Mouse (Mus musculus) intestine, postnatal 0 days (tissue): Measurements from ENCODE around the gene Gpm6a. TPM values are rescaled to one million over a fixed set of nuclear protein-coding genes. Genes with fewer than 3 reads are reported as not detected.

ENCODE experiments used
- ATAC-seq: fragments of 200-750 bp; cut with Nextera tagmentation; 2 replicates; pipeline ENCODE4 v1.8.0; 2017; ENCODE audit warnings: mild to moderate bottlenecking, moderate TSS enrichment, moderate library complexity
- H3K27ac ChIP-seq: fragments of 300-500 bp; sonication (generic); 2 replicates; pipeline ENCODE4 v1.5.1; 2014; ENCODE audit warnings: mild to moderate bottlenecking, low read depth, low read length, moderate library complexity
- H3K27me3 ChIP-seq: fragments of 300-500 bp; sonication (generic); replicated peaks from 2 replicates; pipeline ENCODE4 v1.6.1; 2014; ENCODE audit warnings: low read length, mixed read lengths; ENCODE audit not compliant: control insufficient read depth, insufficient read depth
- H3K36me3 ChIP-seq: fragments of 300-500 bp; sonication (generic); 2 replicates; pipeline ENCODE4 v1.6.1; 2014; ENCODE audit warnings: mild to moderate bottlenecking, moderate library complexity; ENCODE audit not compliant: control insufficient read depth, insufficient read depth
- H3K4me1 ChIP-seq: fragments of 300-500 bp; sonication (generic); replicated peaks from 2 replicates; pipeline ENCODE4 v1.6.1; 2014; ENCODE audit warnings: antibody characterized with exemption, low read length, mixed read lengths; ENCODE audit not compliant: control insufficient read depth, insufficient read depth
- H3K4me2 ChIP-seq: fragments of 300-500 bp; sonication (generic); replicated peaks from 2 replicates; pipeline ENCODE4 v1.6.1; 2014; ENCODE audit warnings: low read depth, mild to moderate bottlenecking, moderate library complexity
- H3K4me3 ChIP-seq: fragments of 300-500 bp; sonication (generic); 2 replicates; pipeline ENCODE4 v1.5.1; 2014; ENCODE audit warnings: low read depth, low read length
- H3K9ac ChIP-seq: fragments of 300-500 bp; sonication (generic); 2 replicates; pipeline ENCODE4 v1.6.1; 2014; ENCODE audit warnings: mild to moderate bottlenecking, low read depth, low read length
- H3K9me3 ChIP-seq: fragments of 300-500 bp; sonication (generic); 2 replicates; pipeline ENCODE4 v1.6.1; 2016; ENCODE audit warnings: mixed run types; ENCODE audit not compliant: control insufficient read depth
- CTCF ChIP-seq: sonication (generic); IDR thresholded peaks from 2 replicates; pipeline ENCODE4 v1.5.1; 2016; ENCODE audit warnings: low read depth, mild to moderate bottlenecking, control low read depth, antibody characterized with exemption, moderate library complexity
- WGBS: fragments of 180-500 bp; shearing (Covaris S2); extraction: QIAGEN DNeasy Blood & Tissue Kit; methylation state at CpG from one replicate; pipeline ENCODE4 v1.1.7; 2014; 5-methylcytosine and 5-hydroxymethylcytosine counted together
- polyA plus RNA-seq: library from polyadenylated mRNA; unstranded; fragments of >200 nt; fragmentation: Nextera tagmentation; extraction: Ambion mirVana; gene quantifications from 2 replicates; pipeline ENCODE4 v1.2.1, GENCODE M21; 2015

Gpm6a gene
- polyA plus RNA-seq = 11.0 and 12.9 TPM in 2 replicates

DNA sequence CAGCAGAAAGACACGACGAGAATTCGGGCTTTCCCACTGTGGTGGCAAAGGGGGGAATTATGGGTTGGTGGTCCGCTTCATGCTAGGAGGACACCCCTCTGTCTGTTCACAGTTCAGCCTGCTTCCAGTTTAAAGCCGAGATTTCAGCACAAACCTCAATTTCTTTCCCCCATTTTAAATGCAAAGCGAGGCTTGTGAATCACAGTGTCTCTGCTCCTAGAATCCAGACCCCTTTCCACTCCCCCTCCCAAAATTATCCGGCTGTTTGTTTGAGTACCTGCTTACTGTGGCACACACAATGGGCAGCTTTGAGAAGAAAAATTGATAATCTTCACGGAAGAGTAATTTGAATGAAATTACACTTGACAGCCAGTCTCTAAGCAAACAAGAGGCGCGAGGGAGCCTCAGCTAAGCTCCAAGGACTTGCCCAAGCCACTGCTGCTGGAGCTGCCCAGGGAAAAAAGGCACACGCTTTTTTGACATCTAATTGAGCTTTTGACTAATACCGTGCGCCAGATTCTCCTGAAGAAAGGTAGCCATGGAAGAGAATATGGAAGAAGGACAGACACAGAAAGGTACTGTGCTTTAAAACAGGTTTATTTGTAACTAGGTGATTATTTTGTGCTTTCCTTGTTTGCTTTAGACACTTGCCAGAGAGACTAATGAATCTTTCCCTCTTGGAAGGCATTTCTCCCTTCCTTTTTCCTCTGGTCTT is at the start of gene Gpm6a:
Gene Gpm6a (plus strand): TSS at position 103 of the 715 bp plus-strand sequence.
- Histone ChIP-seq H3K9ac (no peak within 1 kb of the TSS), H3K9me3 (no peaks in the 10 kb centered on the region), H3K27me3 (no peaks in the 10 kb centered on the region), H3K4me3 (no peak within 1 kb of the TSS), H3K27ac (no peak within 1 kb of the TSS), H3K36me3 (no peaks in the 10 kb centered on the region), H3K4me2 (no peak within 1 kb of the TSS), H3K4me1 (no peaks in the 10 kb centered on the region)
- TF ChIP-seq CTCF = no peak
- ATAC-seq = no peak
- 25% methylated on average over 13 of the region's 13 CpGs for WGBS

DNA sequence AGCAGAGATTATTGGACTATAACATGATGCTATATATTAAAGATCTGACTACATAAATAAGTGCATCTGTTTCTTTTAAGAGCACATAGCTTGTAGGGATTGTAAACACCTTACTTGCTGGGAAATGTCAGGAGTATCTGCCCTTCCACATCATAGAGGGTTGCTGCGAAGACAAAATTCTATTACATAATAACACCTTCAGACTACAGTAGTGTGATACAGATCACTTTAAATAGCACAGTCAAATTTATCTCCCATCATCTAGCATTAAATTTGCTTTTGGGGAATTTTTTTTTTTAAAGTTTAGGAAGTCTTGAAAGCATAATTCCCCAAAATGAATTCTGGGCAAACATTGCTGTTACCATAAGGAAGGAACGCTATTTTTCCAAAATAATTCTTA is 41.8 kb upstream of the Gpm6a start:
- Histone ChIP-seq H3K9ac (no peak overlapping the region), H3K4me1 (no peaks in the 10 kb centered on the region), H3K27ac (no peak overlapping the region), H3K4me2 (no peak overlapping the region), H3K4me3 (no peak overlapping the region), H3K9me3 (no peaks in the 10 kb centered on the region), H3K36me3 (no peaks in the 10 kb centered on the region), H3K27me3 (no peaks in the 10 kb centered on the region)
- 90% methylated on average over 2 of the region's 2 CpGs for WGBS
- TF ChIP-seq CTCF = no peak
- no peak for ATAC-seq

DNA sequence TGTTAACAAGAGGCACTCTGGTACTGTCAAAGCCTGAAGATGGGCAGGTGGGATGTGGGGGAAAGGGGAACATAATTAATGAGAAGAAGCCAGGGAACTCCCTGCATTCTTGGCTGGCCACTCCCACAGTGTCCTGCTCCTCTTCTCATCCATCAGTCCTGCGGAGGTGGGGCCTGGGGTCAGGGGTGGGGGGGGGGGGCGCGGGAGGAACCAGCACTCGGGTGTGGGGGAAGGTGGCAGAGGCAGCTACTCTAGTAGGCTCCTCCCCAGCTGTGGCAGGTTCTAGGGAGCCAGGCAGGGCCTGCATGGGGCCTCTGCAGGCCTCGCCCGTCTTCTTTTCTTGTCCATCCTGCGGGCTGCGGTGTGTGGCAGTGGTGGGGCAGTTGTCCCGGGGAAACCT is 36.9 kb upstream of the Gpm6a start:
- ATAC-seq = no peak
- H3K9ac ChIP-seq = no peak overlapping the region
- no peaks in the 10 kb centered on the region for H3K9me3 ChIP-seq
- no peak overlapping the region for H3K4me3 ChIP-seq
- H3K27ac ChIP-seq = no peak overlapping the region
- no peaks in the 10 kb centered on the region for H3K36me3 ChIP-seq
- no peak overlapping the region for H3K4me2 ChIP-seq
- no peaks in the 10 kb centered on the region for H3K27me3 ChIP-seq
- no peak for TF ChIP-seq CTCF
- 66% methylated on average over 9 of the region's 9 CpGs for WGBS
- H3K4me1 ChIP-seq = no peaks in the 10 kb centered on the region

DNA sequence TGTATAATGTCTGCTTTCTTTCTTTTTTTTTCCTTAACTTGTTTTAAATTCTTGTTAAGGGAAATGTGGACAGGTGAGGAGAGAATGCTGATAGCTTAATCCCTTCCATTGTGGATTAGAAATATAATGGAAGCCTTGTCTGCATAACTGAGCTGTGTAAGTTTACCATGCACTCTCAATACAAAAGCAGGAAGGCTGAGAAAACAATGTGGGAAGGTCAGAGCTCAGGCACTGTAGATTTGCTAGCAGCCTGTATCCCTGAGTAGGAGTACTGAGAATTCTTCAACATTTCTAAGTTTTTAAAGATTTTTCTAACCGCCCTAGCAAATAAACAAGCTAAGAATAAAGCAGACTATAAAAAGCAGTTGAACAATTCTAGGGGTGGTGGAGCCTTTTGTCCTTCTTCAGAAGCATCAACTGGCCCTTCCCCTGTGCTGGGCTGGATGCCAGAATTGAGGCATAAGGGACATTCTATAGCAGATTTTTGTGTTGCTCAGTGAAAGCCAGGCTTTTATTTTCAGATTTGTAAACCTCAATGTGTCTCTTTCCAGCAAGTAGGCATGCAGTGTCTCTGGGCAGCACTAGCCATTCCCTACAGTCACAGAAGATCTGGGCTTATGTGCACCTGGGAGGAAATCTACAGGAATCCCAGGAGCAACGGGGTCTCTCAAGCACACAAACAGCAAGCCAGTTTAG is 32.3 kb upstream of the Gpm6a start:
- H3K36me3 ChIP-seq = no peaks in the 10 kb centered on the region
- 47% methylated on average over 2 of the region's 2 CpGs for WGBS
- H3K4me1 ChIP-seq = no peaks in the 10 kb centered on the region
- no peak for TF ChIP-seq CTCF
- H3K9ac ChIP-seq = no peak overlapping the region
- H3K27me3 ChIP-seq = no peaks in the 10 kb centered on the region
- ATAC-seq = no peak
- no peak overlapping the region for H3K27ac ChIP-seq
- H3K4me2 ChIP-seq = no peak overlapping the region
- H3K9me3 ChIP-seq = no peaks in the 10 kb centered on the region
- no peak overlapping the region for H3K4me3 ChIP-seq

DNA sequence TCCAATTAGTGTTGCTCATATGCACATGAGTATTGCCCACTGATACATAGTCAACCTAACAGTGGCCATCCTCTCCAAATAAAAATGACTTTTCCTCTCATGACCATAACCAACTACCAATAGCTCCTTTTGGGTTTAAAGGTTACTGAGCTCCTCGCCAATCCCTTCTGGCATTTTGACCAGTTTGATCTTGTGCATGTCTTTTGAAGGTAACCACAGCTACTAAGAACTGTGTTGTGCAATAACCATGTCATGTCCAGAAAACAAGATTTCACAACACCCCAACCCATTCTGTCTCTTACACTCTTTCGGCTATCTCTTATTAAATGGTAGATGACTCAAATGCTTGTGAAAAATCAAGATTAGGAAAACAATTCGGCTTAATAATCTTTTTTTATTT is 29.7 kb upstream of the Gpm6a start:
- H3K9ac ChIP-seq = no peak overlapping the region
- 76% methylated on average over 3 of the region's 3 CpGs for WGBS
- H3K4me3 ChIP-seq = no peak overlapping the region
- no peak for TF ChIP-seq CTCF
- no peak overlapping the region for H3K4me2 ChIP-seq
- H3K9me3 ChIP-seq = no peaks in the 10 kb centered on the region
- H3K36me3 ChIP-seq = no peaks in the 10 kb centered on the region
- H3K4me1 ChIP-seq = no peaks in the 10 kb centered on the region
- no peak for ATAC-seq
- H3K27me3 ChIP-seq = no peaks in the 10 kb centered on the region
- no peak overlapping the region for H3K27ac ChIP-seq

DNA sequence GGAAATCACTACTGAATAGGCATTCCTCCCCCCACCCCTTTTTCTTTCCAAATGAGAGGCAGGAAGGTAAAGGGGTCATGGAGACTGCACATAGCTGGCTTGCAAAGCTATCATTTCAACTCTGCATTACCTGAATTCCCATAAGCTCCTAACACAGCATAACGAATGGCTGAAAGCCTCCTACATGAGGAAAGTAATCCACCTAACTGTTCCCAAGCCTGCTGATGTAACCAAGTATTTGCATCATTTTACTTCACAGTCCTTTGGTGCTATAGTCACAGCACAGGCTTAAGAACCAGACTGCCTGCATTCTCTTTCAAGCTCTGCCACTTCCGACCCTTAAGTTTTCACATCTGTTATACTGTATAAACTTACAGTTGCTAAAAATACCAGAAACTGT is 22.3 kb upstream of the Gpm6a start:
- Histone ChIP-seq H3K9ac (no peak overlapping the region), H3K4me2 (no peak overlapping the region), H3K27ac (no peak overlapping the region), H3K4me1 (no peaks in the 10 kb centered on the region), H3K4me3 (no peak overlapping the region), H3K36me3 (no peaks in the 10 kb centered on the region), H3K27me3 (no peaks in the 10 kb centered on the region), H3K9me3 (no peaks in the 10 kb centered on the region)
- TF ChIP-seq CTCF = no peak
- no peak for ATAC-seq
- WGBS = 50% methylated on average over 2 of the region's 2 CpGs
